Mouse (Mus musculus): Measurements from ENCODE around the gene Syf2.

Gene Syf2

GRCm38 (mm10) chr4:134924019-134924741 is 6.5 kb upstream of the Syf2 start:
- DNase-seq: peak; percentile 54 to 67

GRCm38 (mm10) chr4:134925206-134925605 is 5.5 kb upstream of the Syf2 start:
- DNase-seq: no peak

GRCm38 (mm10) chr4:134927815-134928463 is 2.8 kb upstream of the Syf2 start:
- no peak for DNase-seq

GRCm38 (mm10) chr4:134928464-134928836 is 2.2 kb upstream of the Syf2 start:
- no peak for DNase-seq

GRCm38 (mm10) chr4:134929536-134929935 is 1.2 kb upstream of the Syf2 start:
- DNase-seq: no peak

GRCm38 (mm10) chr4:134930190-134930589 is 508 bp upstream of the Syf2 start:
- no peak for DNase-seq

GRCm38 (mm10) chr4:134937240-134938176 is 6.8 kb downstream of the Syf2 start:
- no peak for DNase-seq

- no peak for DNase-seq
Measured at GRCm38 (mm10) chr4:134939900-134940299, 9.2 kb downstream of the Syf2 start.

- DNase-seq: no peak
Measured at GRCm38 (mm10) chr4:134943758-134944538, 13.2 kb downstream of the Syf2 start.

- DNase-seq: peak; percentile 85 to 90
Measured at GRCm38 (mm10) chr4:134946024-134946744, 15.5 kb downstream of the Syf2 start.

GRCm38 (mm10) chr4:134950518-134951091 is 19.9 kb downstream of the Syf2 start:
- DNase-seq: peak; percentile 56 to 69

GRCm38 (mm10) chr4:134954461-134954860 is 23.8 kb downstream of the Syf2 start:
- peak; percentile 81 to 84 for DNase-seq

GRCm38 (mm10) chr4:134955196-134955595 is 24.5 kb downstream of the Syf2 start:
- no peak for DNase-seq

- DNase-seq: no peak
Measured at GRCm38 (mm10) chr4:134955845-134956244, 25.1 kb downstream of the Syf2 start.

- peak; percentile 83 to 92 for DNase-seq
Measured at GRCm38 (mm10) chr4:134956328-134956727, 25.6 kb downstream of the Syf2 start.

- DNase-seq: peak in 1 of 2 experiments; percentile 52
Measured at GRCm38 (mm10) chr4:134963021-134963776, 32.5 kb downstream of the Syf2 start.

- DNase-seq: no peak
Measured at GRCm38 (mm10) chr4:134967887-134968604, 37.3 kb downstream of the Syf2 start.

GRCm38 (mm10) chr4:134968605-134968976 is 37.9 kb downstream of the Syf2 start:
- no peak for DNase-seq

- peak in 1 of 2 experiments; percentile 63 for DNase-seq
Measured at GRCm38 (mm10) chr4:134975261-134975928, 44.7 kb downstream of the Syf2 start.

Measured in cerebellum, postnatal 14 days (tissue).